Mouse (Mus musculus): ENCODE data around the gene Psmd13. TPM values are rescaled to one million over a fixed set of nuclear protein-coding genes. Genes with fewer than 3 reads are reported as not detected.

Gene Psmd13
- polyA plus RNA-seq, 1 experiment = 43.0 TPM

DNA sequence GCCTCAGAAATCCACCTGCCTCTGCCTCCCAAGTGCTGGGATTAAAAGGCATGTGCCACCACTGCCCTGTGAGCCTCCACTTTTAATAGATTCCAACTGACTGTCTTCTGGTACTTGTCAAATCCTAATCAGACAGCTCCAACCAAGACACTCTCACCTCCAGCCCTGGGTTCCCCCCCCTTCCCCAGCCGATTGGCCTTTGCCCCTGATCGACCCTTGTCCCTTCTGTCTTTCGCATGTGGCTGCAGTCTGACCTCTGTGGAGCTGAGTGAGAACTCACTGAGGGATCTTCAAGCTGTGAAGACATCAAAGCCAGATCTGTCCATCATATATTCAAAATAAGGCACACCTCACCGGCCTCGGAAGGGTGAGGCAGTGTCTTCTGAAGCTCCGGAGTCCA lies 45.4 kb downstream of the Psmd13 start:
- no peak overlapping the region for H3K4me3 ChIP-seq (ENCODE audit: extremely low read depth, insufficient read depth, insufficient read length)
- no peaks in the 10 kb centered on the region for H3K36me3 ChIP-seq (ENCODE audit: control insufficient read depth, insufficient read depth, low read length)
- 93% methylated on average over 6 of the region's 6 CpGs for WGBS
- no peak overlapping the region for H3K27ac ChIP-seq (ENCODE audit: insufficient read depth, low read length)
- DNase-seq (ENCODE audit: low read depth in 1 of 2, low spot score in 2 of 2) = no peak
- H3K27me3 ChIP-seq (ENCODE audit: control insufficient read depth, insufficient read depth, low read length) = peaks cover 10% of the 10 kb centered on the region
- H3K4me1 ChIP-seq (ENCODE audit: control insufficient read depth, insufficient read depth, insufficient read length) = peaks cover 4% of the 10 kb centered on the region; the same call in 1 of the 2 replicates
- TF ChIP-seq CTCF (IDR thresholded peaks at IDR 0.05; ENCODE audit: extremely low read depth, insufficient read depth, insufficient read length, insufficient replicate concordance) = no peak
- TF ChIP-seq POLR2A (IDR thresholded peaks at IDR 0.05; ENCODE audit: low read depth, low read length) = no peak

DNA sequence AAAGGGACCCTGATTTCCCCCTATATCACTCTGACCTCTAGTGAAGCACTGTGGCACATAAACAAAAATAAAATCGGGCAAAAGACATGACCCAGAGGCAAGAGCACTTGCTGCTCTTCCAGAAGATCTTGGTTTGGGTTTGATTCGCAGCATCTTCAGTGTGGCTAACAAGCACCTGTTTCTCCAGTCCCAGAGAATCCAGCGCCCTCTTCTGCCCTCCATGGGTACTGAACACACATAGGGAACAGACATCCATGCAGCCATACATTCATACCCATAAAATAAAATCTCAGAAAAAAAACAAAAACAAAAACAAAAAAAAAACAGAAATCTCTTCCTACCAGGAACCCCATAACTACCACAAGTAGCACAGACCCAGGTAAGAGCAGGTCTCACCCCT lies 56.7 kb downstream of the Psmd13 start:
- Histone ChIP-seq H3K4me3 (ENCODE audit: extremely low read depth, insufficient read depth, insufficient read length) (no peak overlapping the region), H3K4me1 (ENCODE audit: control insufficient read depth, insufficient read depth, insufficient read length) (peaks cover 8% of the 10 kb centered on the region; the same call in 1 of the 2 replicates), H3K27ac (ENCODE audit: insufficient read depth, low read length) (no peak overlapping the region), H3K27me3 (ENCODE audit: control insufficient read depth, insufficient read depth, low read length) (no peaks in the 10 kb centered on the region), H3K36me3 (ENCODE audit: control insufficient read depth, insufficient read depth, low read length) (no peaks in the 10 kb centered on the region)
- TF ChIP-seq CTCF (IDR thresholded peaks at IDR 0.05; ENCODE audit: extremely low read depth, insufficient read depth, insufficient read length, insufficient replicate concordance) (no peak), POLR2A (IDR thresholded peaks at IDR 0.05; ENCODE audit: low read depth, low read length) (no peak)
- WGBS = 66% methylated on average over 3 of the region's 3 CpGs
- no peak for DNase-seq (ENCODE audit: low read depth in 1 of 2, low spot score in 2 of 2)

DNA sequence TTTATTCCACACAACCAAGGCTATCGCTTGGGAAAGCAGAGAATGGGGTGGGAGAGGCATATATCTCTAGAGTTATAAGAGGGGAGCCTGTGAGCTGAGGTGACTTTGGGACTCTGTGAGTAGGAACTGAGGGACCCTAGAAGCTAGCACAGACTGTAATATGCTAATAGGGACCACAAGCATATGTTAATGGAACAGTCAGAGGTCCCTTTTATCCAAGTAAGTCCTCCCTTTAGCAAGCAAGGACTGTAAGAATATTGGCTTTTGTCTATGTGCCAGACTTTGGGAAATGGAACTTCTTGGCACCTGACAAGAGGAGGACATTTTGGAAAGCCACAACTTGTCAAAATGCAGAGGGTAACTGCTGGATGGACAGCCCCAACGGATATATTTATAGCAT lies 57.1 kb downstream of the Psmd13 start:
- TF ChIP-seq CTCF (IDR thresholded peaks at IDR 0.05; ENCODE audit: extremely low read depth, insufficient read depth, insufficient read length, insufficient replicate concordance) (no peak), POLR2A (IDR thresholded peaks at IDR 0.05; ENCODE audit: low read depth, low read length) (no peak)
- 79% methylated on average over 2 of the region's 2 CpGs for WGBS
- H3K4me1 ChIP-seq (ENCODE audit: control insufficient read depth, insufficient read depth, insufficient read length) = peaks cover 8% of the 10 kb centered on the region; the same call in 1 of the 2 replicates

DNA sequence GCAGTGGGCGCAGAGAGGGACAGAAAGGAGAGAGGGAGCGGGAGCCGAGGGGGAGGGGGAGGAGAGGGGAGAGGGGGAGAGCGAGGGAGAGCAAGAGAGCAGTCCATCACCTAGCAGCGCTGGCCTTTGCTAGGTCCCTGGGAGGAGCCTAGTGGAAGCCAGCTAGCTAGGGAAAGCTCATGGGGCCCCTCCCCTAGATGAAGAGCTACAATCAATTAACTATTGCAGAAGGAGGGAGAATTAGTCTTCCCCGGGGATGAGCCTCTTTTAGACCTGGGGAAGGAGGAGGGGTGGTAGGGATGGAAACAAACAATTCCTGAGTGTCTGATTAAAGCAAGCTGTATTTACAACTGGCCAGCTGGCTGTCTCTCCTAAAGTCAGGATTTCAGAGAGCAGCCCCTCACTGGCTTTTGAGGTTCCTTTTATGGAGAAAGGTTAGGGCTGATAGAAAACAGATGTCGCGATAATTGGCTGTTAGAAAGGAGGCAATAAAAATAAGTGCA lies 58.0 kb downstream of the Psmd13 start:
- H3K4me3 ChIP-seq (ENCODE audit: extremely low read depth, insufficient read depth, insufficient read length) = no peak overlapping the region
- WGBS = 90% methylated on average over 8 of the region's 8 CpGs
- no peak for DNase-seq (ENCODE audit: low read depth in 1 of 2, low spot score in 2 of 2)
- H3K36me3 ChIP-seq (ENCODE audit: control insufficient read depth, insufficient read depth, low read length) = no peaks in the 10 kb centered on the region
- no peaks in the 10 kb centered on the region for H3K27me3 ChIP-seq (ENCODE audit: control insufficient read depth, insufficient read depth, low read length)
- no peak for TF ChIP-seq POLR2A (IDR thresholded peaks at IDR 0.05; ENCODE audit: low read depth, low read length)
- no peak for TF ChIP-seq CTCF (IDR thresholded peaks at IDR 0.05; ENCODE audit: extremely low read depth, insufficient read depth, insufficient read length, insufficient replicate concordance)
- H3K4me1 ChIP-seq (ENCODE audit: control insufficient read depth, insufficient read depth, insufficient read length) = peaks cover 8% of the 10 kb centered on the region; the same call in 1 of the 2 replicates
- H3K27ac ChIP-seq (ENCODE audit: insufficient read depth, low read length) = no peak overlapping the region

More for the DNA sequence above, 57.1 kb downstream of the Psmd13 start:
- Histone ChIP-seq H3K27me3 (ENCODE audit: control insufficient read depth, insufficient read depth, low read length) (no peaks in the 10 kb centered on the region), H3K27ac (ENCODE audit: insufficient read depth, low read length) (no peak overlapping the region), H3K4me3 (ENCODE audit: extremely low read depth, insufficient read depth, insufficient read length) (no peak overlapping the region), H3K36me3 (ENCODE audit: control insufficient read depth, insufficient read depth, low read length) (no peaks in the 10 kb centered on the region)
- no peak for DNase-seq (ENCODE audit: low read depth in 1 of 2, low spot score in 2 of 2)

DNA sequence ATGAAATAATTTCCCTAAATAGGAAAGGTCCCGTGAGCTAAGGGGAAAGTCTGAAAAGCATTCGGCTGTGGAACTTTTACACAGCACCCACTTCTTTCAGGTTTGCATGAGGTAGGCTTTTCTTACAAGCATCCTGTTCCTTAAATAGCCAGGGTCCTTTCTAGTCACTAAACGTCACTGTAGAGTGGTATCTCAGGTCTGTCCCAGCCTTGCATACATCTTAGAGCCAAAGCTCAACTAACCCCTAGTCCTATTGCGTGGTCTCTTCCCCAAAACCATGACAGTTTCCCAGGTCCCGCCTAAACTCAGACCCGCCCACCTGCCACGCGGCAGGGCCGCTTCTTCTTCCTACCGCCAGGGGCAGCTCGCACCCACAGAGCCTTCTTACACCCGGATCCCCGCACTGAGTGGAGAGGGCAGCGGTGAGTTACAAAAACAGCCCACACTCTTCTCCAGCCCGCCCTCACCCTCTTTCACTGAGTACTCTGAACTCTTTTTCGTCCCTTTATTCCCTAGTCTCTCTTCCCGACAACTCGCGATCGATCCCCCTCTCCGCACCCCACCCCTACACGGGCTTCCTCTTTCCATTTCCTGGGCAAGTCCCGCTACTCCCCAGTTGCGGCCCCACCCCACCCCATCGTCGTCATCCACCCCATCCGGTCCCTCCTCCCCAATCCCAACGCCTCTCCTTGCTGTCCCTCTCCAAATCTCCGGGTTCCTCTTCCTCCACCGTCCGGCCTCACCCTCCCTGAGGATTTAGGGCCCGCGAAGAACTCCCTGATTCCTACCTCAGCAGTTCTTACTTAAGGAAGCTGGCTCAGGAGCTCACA lies 59.7 kb downstream of the Psmd13 start, which contains the start of gene Pgghg:
Pgghg (plus strand) TSS at position 170 of the 830 bp plus-strand sequence.
- WGBS = under 1% methylated on average over 33 of the region's 33 CpGs
- Histone ChIP-seq H3K4me3 (ENCODE audit: extremely low read depth, insufficient read depth, insufficient read length) (peak within 1 kb of the TSS; percentile 60), H3K36me3 (ENCODE audit: control insufficient read depth, insufficient read depth, low read length) (no peaks in the 10 kb centered on the region), H3K4me1 (ENCODE audit: control insufficient read depth, insufficient read depth, insufficient read length) (peaks cover 9% of the 10 kb centered on the region; the same call in 1 of the 2 replicates), H3K27ac (ENCODE audit: insufficient read depth, low read length) (peak within 1 kb of the TSS; percentile 89), H3K27me3 (ENCODE audit: control insufficient read depth, insufficient read depth, low read length) (no peaks in the 10 kb centered on the region)
- peak; percentile 78 for TF ChIP-seq CTCF (IDR thresholded peaks at IDR 0.05; ENCODE audit: extremely low read depth, insufficient read depth, insufficient read length, insufficient replicate concordance)
- peak; percentile 37; the same call in 1 of the 2 replicates for TF ChIP-seq POLR2A (IDR thresholded peaks at IDR 0.05; ENCODE audit: low read depth, low read length)
- DNase-seq (ENCODE audit: low read depth in 1 of 2, low spot score in 2 of 2) = peak; percentile 78 to 85

DNA sequence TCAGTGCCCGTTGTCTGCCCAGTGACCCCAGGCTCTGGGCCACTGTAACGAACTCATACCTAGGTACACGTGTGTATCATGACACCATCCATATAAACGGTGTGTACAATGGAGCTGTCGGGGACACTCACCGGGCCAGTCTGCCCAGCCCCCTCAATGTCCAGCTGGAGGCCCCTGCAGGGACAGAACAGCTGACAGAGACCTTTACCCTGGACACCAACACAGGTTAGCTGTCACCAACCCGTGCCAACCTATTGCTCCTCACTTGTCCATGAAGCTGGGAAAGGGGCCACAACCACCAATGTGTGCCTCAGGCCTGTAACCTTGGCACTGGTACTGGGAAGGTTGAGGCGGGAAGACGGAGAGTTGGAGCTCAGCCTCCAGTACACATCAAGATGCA lies 60.6 kb downstream of the Psmd13 start:
- no peaks in the 10 kb centered on the region for H3K36me3 ChIP-seq (ENCODE audit: control insufficient read depth, insufficient read depth, low read length)
- 58% methylated on average over 9 of the region's 9 CpGs for WGBS
- DNase-seq (ENCODE audit: low read depth in 1 of 2, low spot score in 2 of 2) = no peak

More for the DNA sequence above, 60.6 kb downstream of the Psmd13 start:
- peak overlapping the region; percentile 89 for H3K27ac ChIP-seq (ENCODE audit: insufficient read depth, low read length)
- peaks cover 18% of the 10 kb centered on the region; the same call in 1 of the 2 replicates for H3K4me1 ChIP-seq (ENCODE audit: control insufficient read depth, insufficient read depth, insufficient read length)
- H3K27me3 ChIP-seq (ENCODE audit: control insufficient read depth, insufficient read depth, low read length) = no peaks in the 10 kb centered on the region
- TF ChIP-seq POLR2A (IDR thresholded peaks at IDR 0.05; ENCODE audit: low read depth, low read length) = no peak
- no peak for TF ChIP-seq CTCF (IDR thresholded peaks at IDR 0.05; ENCODE audit: extremely low read depth, insufficient read depth, insufficient read length, insufficient replicate concordance)
- H3K4me3 ChIP-seq (ENCODE audit: extremely low read depth, insufficient read depth, insufficient read length) = peak overlapping the region; percentile 60; the same call in 1 of the 2 replicates
